Mouse (Mus musculus): ENCODE measurements around the gene Pias4. TPM values are rescaled to one million over a fixed set of nuclear protein-coding genes. Genes with fewer than 3 reads are reported as not detected.
"Not testable (repeated sequence)": the region's sequence is repeated elsewhere in the genome, so short reads cannot be mapped to it uniquely, and the experiment has no call there.

The Pias4 gene
- 42.1 and 46.5 TPM in 2 replicates for polyA plus RNA-seq (2014; fragmentation: Nextera tagmentation; extraction: Ambion mirVana)

- H3K9me3 ChIP-seq (ENCODE audit: control insufficient read depth, low read length), result no peaks in the 10 kb centered on the region
- under 1% methylated on average over 59 of the region's 64 CpGs for WGBS
- ATAC-seq (ENCODE audit: low FRiP score), result peak; percentile 94
- peak within 1 kb of the TSS; percentile 57; the same call in 1 of the 2 replicates for H3K27ac ChIP-seq (ENCODE audit: low read depth, low read length)
- H3K4me3 ChIP-seq (ENCODE audit: low read depth, low read length), result peak within 1 kb of the TSS; percentile 96
- H3K9ac ChIP-seq (ENCODE audit: low read length), result peak within 1 kb of the TSS; percentile 88
- H3K27me3 ChIP-seq (ENCODE audit: control insufficient read depth, insufficient read depth, low read length), result no peaks in the 10 kb centered on the region
- peaks cover 14% of the 10 kb centered on the region for H3K4me1 ChIP-seq (ENCODE audit: control insufficient read depth, insufficient read depth, low read length)
- peak within 1 kb of the TSS; percentile 95 for H3K4me2 ChIP-seq
- DNase-seq (ENCODE audit: low spot score, missing footprints), result peak; percentile 99
- H3K36me3 ChIP-seq (ENCODE audit: control insufficient read depth, insufficient read depth, low read length), result peaks cover 3% of the 10 kb centered on the region
Observed at GRCm38 (mm10) chr10:81167200-81168086, at the start of gene Pias4. TSS of gene Pias4 (minus strand) at chr10:81167923.

GRCm38 (mm10) chr10:81217267-81217666, 49.5 kb upstream of the Pias4 start:
- 24% methylated on average over 1 of the region's 1 CpGs for WGBS
- not testable (repeated sequence) for H3K27ac ChIP-seq (ENCODE audit: low read depth, low read length); DNase-seq (ENCODE audit: low spot score, missing footprints); H3K4me2 ChIP-seq; H3K4me3 ChIP-seq (ENCODE audit: low read depth, low read length); H3K36me3 ChIP-seq (ENCODE audit: control insufficient read depth, insufficient read depth, low read length); H3K4me1 ChIP-seq (ENCODE audit: control insufficient read depth, insufficient read depth, low read length); H3K9me3 ChIP-seq (ENCODE audit: control insufficient read depth, low read length); H3K27me3 ChIP-seq (ENCODE audit: control insufficient read depth, insufficient read depth, low read length); H3K9ac ChIP-seq (ENCODE audit: low read length); ATAC-seq (ENCODE audit: low FRiP score)

GRCm38 (mm10) chr10:81216810-81217209, 49.1 kb upstream of the Pias4 start:
- DNase-seq (ENCODE audit: low spot score, missing footprints) (no peak), ATAC-seq (ENCODE audit: low FRiP score) (no peak)
- Histone ChIP-seq H3K27ac (ENCODE audit: low read depth, low read length) (no peak overlapping the region), H3K4me3 (ENCODE audit: low read depth, low read length) (no peak overlapping the region), H3K4me2 (no peak overlapping the region), H3K9me3 (ENCODE audit: control insufficient read depth, low read length) (no peaks in the 10 kb centered on the region), H3K27me3 (ENCODE audit: control insufficient read depth, insufficient read depth, low read length) (no peaks in the 10 kb centered on the region), H3K9ac (ENCODE audit: low read length) (no peak overlapping the region), H3K4me1 (ENCODE audit: control insufficient read depth, insufficient read depth, low read length) (no peaks in the 10 kb centered on the region), H3K36me3 (ENCODE audit: control insufficient read depth, insufficient read depth, low read length) (peaks cover 13% of the 10 kb centered on the region)
- WGBS, result 81% methylated on average over 6 of the region's 6 CpGs

GRCm38 (mm10) chr10:81216260-81216659, 48.5 kb upstream of the Pias4 start:
- Histone ChIP-seq H3K9me3 (ENCODE audit: control insufficient read depth, low read length) (no peaks in the 10 kb centered on the region), H3K27me3 (ENCODE audit: control insufficient read depth, insufficient read depth, low read length) (no peaks in the 10 kb centered on the region), H3K4me1 (ENCODE audit: control insufficient read depth, insufficient read depth, low read length) (no peaks in the 10 kb centered on the region), H3K4me2 (no peak overlapping the region), H3K4me3 (ENCODE audit: low read depth, low read length) (no peak overlapping the region), H3K36me3 (ENCODE audit: control insufficient read depth, insufficient read depth, low read length) (peaks cover 16% of the 10 kb centered on the region), H3K27ac (ENCODE audit: low read depth, low read length) (no peak overlapping the region), H3K9ac (ENCODE audit: low read length) (no peak overlapping the region)
- WGBS, result 95% methylated on average over 6 of the region's 6 CpGs
- DNase-seq (ENCODE audit: low spot score, missing footprints) (no peak), ATAC-seq (ENCODE audit: low FRiP score) (no peak)

- DNase-seq (ENCODE audit: low spot score, missing footprints) (no peak), ATAC-seq (ENCODE audit: low FRiP score) (no peak)
- no peaks in the 10 kb centered on the region for H3K27me3 ChIP-seq (ENCODE audit: control insufficient read depth, insufficient read depth, low read length)
- no peak overlapping the region for H3K4me2 ChIP-seq
- no peak overlapping the region for H3K4me3 ChIP-seq (ENCODE audit: low read depth, low read length)
- peaks cover 26% of the 10 kb centered on the region for H3K36me3 ChIP-seq (ENCODE audit: control insufficient read depth, insufficient read depth, low read length)
- H3K4me1 ChIP-seq (ENCODE audit: control insufficient read depth, insufficient read depth, low read length), result no peaks in the 10 kb centered on the region
- no peak overlapping the region for H3K27ac ChIP-seq (ENCODE audit: low read depth, low read length)
- H3K9me3 ChIP-seq (ENCODE audit: control insufficient read depth, low read length), result peaks cover 4% of the 10 kb centered on the region
- WGBS, result 95% methylated on average over 5 of the region's 5 CpGs
- H3K9ac ChIP-seq (ENCODE audit: low read length), result no peak overlapping the region
Observed at GRCm38 (mm10) chr10:81210154-81210553, 42.4 kb upstream of the Pias4 start.

- WGBS, result 71% methylated on average over 4 of the region's 4 CpGs
- no peak overlapping the region for H3K9ac ChIP-seq (ENCODE audit: low read length)
- DNase-seq (ENCODE audit: low spot score, missing footprints), result no peak
- no peaks in the 10 kb centered on the region for H3K4me1 ChIP-seq (ENCODE audit: control insufficient read depth, insufficient read depth, low read length)
- H3K27ac ChIP-seq (ENCODE audit: low read depth, low read length), result no peak overlapping the region
- H3K27me3 ChIP-seq (ENCODE audit: control insufficient read depth, insufficient read depth, low read length), result no peaks in the 10 kb centered on the region
- no peak overlapping the region for H3K4me3 ChIP-seq (ENCODE audit: low read depth, low read length)
- no peaks in the 10 kb centered on the region for H3K9me3 ChIP-seq (ENCODE audit: control insufficient read depth, low read length)
- H3K4me2 ChIP-seq, result no peak overlapping the region
- H3K36me3 ChIP-seq (ENCODE audit: control insufficient read depth, insufficient read depth, low read length), result no peaks in the 10 kb centered on the region
- ATAC-seq (ENCODE audit: low FRiP score), result 0 out of 2 replicates have a peak, but pooled peaks have one; percentile 20
Observed at GRCm38 (mm10) chr10:81204137-81204536, 36.4 kb upstream of the Pias4 start.

GRCm38 (mm10) chr10:81202978-81203720, 35.4 kb upstream of the Pias4 start:
- H3K27me3 ChIP-seq (ENCODE audit: control insufficient read depth, insufficient read depth, low read length), result no peaks in the 10 kb centered on the region
- no peak overlapping the region for H3K4me2 ChIP-seq
- no peak overlapping the region for H3K27ac ChIP-seq (ENCODE audit: low read depth, low read length)
- 72% methylated on average over 8 of the region's 8 CpGs for WGBS
- no peak overlapping the region for H3K9ac ChIP-seq (ENCODE audit: low read length)
- H3K36me3 ChIP-seq (ENCODE audit: control insufficient read depth, insufficient read depth, low read length), result no peaks in the 10 kb centered on the region
- DNase-seq (ENCODE audit: low spot score, missing footprints) (no peak), ATAC-seq (ENCODE audit: low FRiP score) (peak; percentile 29; the same call in 1 of the 2 replicates)
- no peaks in the 10 kb centered on the region for H3K4me1 ChIP-seq (ENCODE audit: control insufficient read depth, insufficient read depth, low read length)
- H3K4me3 ChIP-seq (ENCODE audit: low read depth, low read length), result no peak overlapping the region
- no peaks in the 10 kb centered on the region for H3K9me3 ChIP-seq (ENCODE audit: control insufficient read depth, low read length)

- no peak within 1 kb of the TSS for H3K4me2 ChIP-seq
- no peaks in the 10 kb centered on the region for H3K27me3 ChIP-seq (ENCODE audit: control insufficient read depth, insufficient read depth, low read length)
- H3K4me1 ChIP-seq (ENCODE audit: control insufficient read depth, insufficient read depth, low read length), result no peaks in the 10 kb centered on the region
- DNase-seq (ENCODE audit: low spot score, missing footprints) (no peak), ATAC-seq (ENCODE audit: low FRiP score) (no peak)
- no peak within 1 kb of the TSS for H3K27ac ChIP-seq (ENCODE audit: low read depth, low read length)
- no peak within 1 kb of the TSS for H3K9ac ChIP-seq (ENCODE audit: low read length)
- WGBS, result 63% methylated on average over 13 of the region's 13 CpGs
- H3K36me3 ChIP-seq (ENCODE audit: control insufficient read depth, insufficient read depth, low read length), result no peaks in the 10 kb centered on the region
- H3K9me3 ChIP-seq (ENCODE audit: control insufficient read depth, low read length), result no peaks in the 10 kb centered on the region
- H3K4me3 ChIP-seq (ENCODE audit: low read depth, low read length), result no peak within 1 kb of the TSS
Observed at GRCm38 (mm10) chr10:81201807-81202758, 34.4 kb upstream of the Pias4 start, which contains the start of gene Nmrk2. TSS of gene Nmrk2 (minus strand) at chr10:81202051.

All from midbrain, embryonic 11.5 days (tissue).